Mouse (Mus musculus): ENCODE results near the gene Agfg1. TPM values are rescaled to one million over a fixed set of nuclear protein-coding genes. Genes with fewer than 3 reads are reported as not detected.

Agfg1 gene
- polyA plus RNA-seq, 1 experiment from 2014 or later = 47.3 TPM

DNA sequence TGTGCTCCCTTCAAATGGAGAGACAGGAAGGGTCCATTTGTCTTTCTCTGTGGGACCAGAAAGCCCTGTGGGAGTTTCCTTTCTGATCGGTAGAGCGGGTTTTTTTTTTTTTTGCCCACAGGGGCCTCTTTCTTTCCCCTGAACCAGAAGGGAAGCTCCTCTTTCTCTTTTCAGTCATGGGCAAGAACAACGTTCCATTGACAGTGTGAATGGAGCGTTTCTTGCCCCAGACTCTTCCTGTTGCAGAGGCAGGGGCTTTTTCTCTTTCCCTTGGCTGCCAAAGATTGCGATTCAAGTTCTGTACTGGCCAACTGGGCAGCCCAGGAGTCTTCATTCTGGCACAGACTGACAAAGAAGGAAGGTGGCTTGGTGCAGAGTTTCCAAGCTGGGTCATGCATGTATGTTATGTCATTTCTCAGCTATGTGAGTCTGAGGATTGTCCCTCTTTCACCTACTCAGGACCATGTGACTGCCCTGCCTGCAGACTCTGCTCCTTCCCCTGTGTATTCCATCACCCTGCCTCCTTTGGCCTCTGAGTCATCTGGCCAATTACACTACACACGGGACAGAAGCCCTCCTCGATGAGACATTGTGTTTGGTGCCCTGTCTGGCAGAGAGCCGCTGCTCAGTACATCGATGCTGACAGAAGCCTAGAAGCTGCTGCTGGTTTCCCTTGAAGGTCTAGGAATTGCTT is 7.6 kb upstream of the Agfg1 start:
- no peak for DNase-seq (ENCODE audit: low spot score)
- Histone ChIP-seq H3K4me1 (replicated peaks; ENCODE audit: control insufficient read depth, insufficient read depth, low read length) (no peaks in the 10 kb centered on the region), H3K9ac (ENCODE audit: low read length) (no peak overlapping the region), H3K4me3 (ENCODE audit: low read depth, low read length) (no peak overlapping the region), H3K4me2 (ENCODE audit: low read depth, low read length, severe bottlenecking) (no peak overlapping the region), H3K9me3 (ENCODE audit: control insufficient read depth, low read length) (no peaks in the 10 kb centered on the region), H3K27me3 (ENCODE audit: control insufficient read depth, insufficient read depth, low read length) (no peaks in the 10 kb centered on the region), H3K27ac (ENCODE audit: low read depth, low read length) (no peak overlapping the region), H3K36me3 (ENCODE audit: control insufficient read depth, insufficient read depth, low read length) (no peaks in the 10 kb centered on the region)
- WGBS = 68% methylated on average over 9 of the region's 9 CpGs
- ATAC-seq (replicated peaks; ENCODE audit: low FRiP score) = no peak

GRCm38 (mm10) chr1:82832495-82833021 is 6.7 kb upstream of the Agfg1 start:
- no peak for DNase-seq (ENCODE audit: low spot score)
- no peak overlapping the region for H3K4me3 ChIP-seq (ENCODE audit: low read depth, low read length)
- 74% methylated on average over 11 of the region's 11 CpGs for WGBS
- H3K9me3 ChIP-seq (ENCODE audit: control insufficient read depth, low read length) = no peaks in the 10 kb centered on the region
- H3K36me3 ChIP-seq (ENCODE audit: control insufficient read depth, insufficient read depth, low read length) = no peaks in the 10 kb centered on the region
- no peak overlapping the region for H3K9ac ChIP-seq (ENCODE audit: low read length)
- H3K27me3 ChIP-seq (ENCODE audit: control insufficient read depth, insufficient read depth, low read length) = no peaks in the 10 kb centered on the region
- no peaks in the 10 kb centered on the region for H3K4me1 ChIP-seq (replicated peaks; ENCODE audit: control insufficient read depth, insufficient read depth, low read length)
- ATAC-seq (replicated peaks; ENCODE audit: low FRiP score) = no peak
- H3K4me2 ChIP-seq (ENCODE audit: low read depth, low read length, severe bottlenecking) = no peak overlapping the region
- no peak overlapping the region for H3K27ac ChIP-seq (ENCODE audit: low read depth, low read length)

GRCm38 (mm10) chr1:82833501-82833900 is 5.8 kb upstream of the Agfg1 start:
- Histone ChIP-seq H3K27ac (ENCODE audit: low read depth, low read length) (no peak overlapping the region), H3K4me3 (ENCODE audit: low read depth, low read length) (no peak overlapping the region), H3K27me3 (ENCODE audit: control insufficient read depth, insufficient read depth, low read length) (no peaks in the 10 kb centered on the region), H3K9me3 (ENCODE audit: control insufficient read depth, low read length) (no peaks in the 10 kb centered on the region), H3K4me2 (ENCODE audit: low read depth, low read length, severe bottlenecking) (no peak overlapping the region), H3K36me3 (ENCODE audit: control insufficient read depth, insufficient read depth, low read length) (no peaks in the 10 kb centered on the region), H3K4me1 (replicated peaks; ENCODE audit: control insufficient read depth, insufficient read depth, low read length) (no peaks in the 10 kb centered on the region), H3K9ac (ENCODE audit: low read length) (no peak overlapping the region)
- DNase-seq (ENCODE audit: low spot score) (no peak), ATAC-seq (replicated peaks; ENCODE audit: low FRiP score) (no peak)
- WGBS = 88% methylated on average over 2 of the region's 2 CpGs

GRCm38 (mm10) chr1:82834572-82834971 is 4.7 kb upstream of the Agfg1 start:
- no peaks in the 10 kb centered on the region for H3K36me3 ChIP-seq (ENCODE audit: control insufficient read depth, insufficient read depth, low read length)
- H3K4me3 ChIP-seq (ENCODE audit: low read depth, low read length) = no peak overlapping the region
- peaks cover 2% of the 10 kb centered on the region; the same call in 1 of the 2 replicates for H3K4me1 ChIP-seq (replicated peaks; ENCODE audit: control insufficient read depth, insufficient read depth, low read length)
- no peak overlapping the region for H3K4me2 ChIP-seq (ENCODE audit: low read depth, low read length, severe bottlenecking)
- H3K9ac ChIP-seq (ENCODE audit: low read length) = no peak overlapping the region
- H3K9me3 ChIP-seq (ENCODE audit: control insufficient read depth, low read length) = no peaks in the 10 kb centered on the region
- no peak for ATAC-seq (replicated peaks; ENCODE audit: low FRiP score)
- 75% methylated on average over 8 of the region's 8 CpGs for WGBS
- no peak overlapping the region for H3K27ac ChIP-seq (ENCODE audit: low read depth, low read length)
- DNase-seq (ENCODE audit: low spot score) = no peak
- no peaks in the 10 kb centered on the region for H3K27me3 ChIP-seq (ENCODE audit: control insufficient read depth, insufficient read depth, low read length)

GRCm38 (mm10) chr1:82836342-82837217 is 2.7 kb upstream of the Agfg1 start:
- ATAC-seq (replicated peaks; ENCODE audit: low FRiP score) = no peak
- WGBS = 85% methylated on average over 13 of the region's 13 CpGs
- H3K9me3 ChIP-seq (ENCODE audit: control insufficient read depth, low read length) = no peaks in the 10 kb centered on the region

GRCm38 (mm10) chr1:82837579-82837978 is 1.7 kb upstream of the Agfg1 start:
- Histone ChIP-seq H3K27me3 (ENCODE audit: control insufficient read depth, insufficient read depth, low read length) (no peaks in the 10 kb centered on the region), H3K36me3 (ENCODE audit: control insufficient read depth, insufficient read depth, low read length) (no peaks in the 10 kb centered on the region), H3K27ac (ENCODE audit: low read depth, low read length) (no peak overlapping the region), H3K4me2 (ENCODE audit: low read depth, low read length, severe bottlenecking) (no peak overlapping the region), H3K4me3 (ENCODE audit: low read depth, low read length) (no peak overlapping the region), H3K9ac (ENCODE audit: low read length) (no peak overlapping the region), H3K9me3 (ENCODE audit: control insufficient read depth, low read length) (no peaks in the 10 kb centered on the region), H3K4me1 (replicated peaks; ENCODE audit: control insufficient read depth, insufficient read depth, low read length) (peaks cover 2% of the 10 kb centered on the region; the same call in 1 of the 2 replicates)
- ATAC-seq (replicated peaks; ENCODE audit: low FRiP score) = no peak
- no peak for DNase-seq (ENCODE audit: low spot score)
- WGBS = 77% methylated on average over 6 of the region's 6 CpGs

More at GRCm38 (mm10) chr1:82836342-82837217, 2.7 kb upstream of the Agfg1 start:
- no peaks in the 10 kb centered on the region for H3K27me3 ChIP-seq (ENCODE audit: control insufficient read depth, insufficient read depth, low read length)
- H3K36me3 ChIP-seq (ENCODE audit: control insufficient read depth, insufficient read depth, low read length) = no peaks in the 10 kb centered on the region
- no peak overlapping the region for H3K4me3 ChIP-seq (ENCODE audit: low read depth, low read length)
- H3K27ac ChIP-seq (ENCODE audit: low read depth, low read length) = no peak overlapping the region
- no peak overlapping the region for H3K4me2 ChIP-seq (ENCODE audit: low read depth, low read length, severe bottlenecking)
- no peak overlapping the region for H3K9ac ChIP-seq (ENCODE audit: low read length)
- DNase-seq (ENCODE audit: low spot score) = no peak
- peaks cover 2% of the 10 kb centered on the region; the same call in 1 of the 2 replicates for H3K4me1 ChIP-seq (replicated peaks; ENCODE audit: control insufficient read depth, insufficient read depth, low read length)

DNA sequence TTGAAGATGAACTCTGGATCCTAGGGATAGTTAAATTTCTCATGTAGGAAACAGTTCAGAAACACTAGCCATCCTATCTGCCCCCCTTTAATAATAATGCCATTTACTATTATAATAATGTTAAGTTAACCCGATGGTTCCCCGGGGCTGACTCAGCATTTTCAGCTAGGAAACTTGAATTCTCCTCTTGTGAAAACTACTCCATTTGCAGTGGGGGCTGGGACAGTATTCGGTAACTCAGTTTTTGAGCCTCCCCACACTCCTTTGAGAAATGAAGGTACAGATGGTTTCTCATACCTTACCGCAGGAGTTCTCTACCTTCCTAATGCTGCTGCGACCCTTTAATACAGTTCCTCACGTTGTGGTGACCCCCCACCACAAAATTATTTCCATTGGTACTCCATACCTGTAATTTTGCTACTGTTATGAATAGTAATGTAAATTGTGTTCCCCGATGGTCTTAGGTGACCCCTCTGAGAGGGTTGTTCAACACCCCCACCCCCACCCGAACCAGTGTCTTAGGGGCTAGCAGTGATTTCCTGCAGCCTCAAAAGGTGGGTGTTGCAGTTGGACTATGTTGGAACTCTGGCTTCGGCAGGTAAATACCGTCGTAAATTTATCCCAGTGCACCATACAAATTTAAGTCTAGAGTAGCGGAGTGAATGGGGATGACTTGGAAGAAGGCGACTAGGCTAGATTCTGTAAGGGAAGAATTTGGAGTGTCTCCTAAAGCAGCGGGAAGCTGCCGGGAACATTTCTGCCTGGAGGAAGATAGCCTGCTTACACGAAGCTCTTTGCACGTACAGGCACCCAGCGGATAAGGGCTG is 601 bp upstream of the Agfg1 start:
- 33% methylated on average over 18 of the region's 18 CpGs for WGBS
- Histone ChIP-seq H3K9ac (ENCODE audit: low read length) (peak overlapping the region; percentile 93), H3K4me1 (replicated peaks; ENCODE audit: control insufficient read depth, insufficient read depth, low read length) (peaks cover 2% of the 10 kb centered on the region; the same call in 1 of the 2 replicates), H3K27me3 (ENCODE audit: control insufficient read depth, insufficient read depth, low read length) (no peaks in the 10 kb centered on the region), H3K4me3 (ENCODE audit: low read depth, low read length) (peak overlapping the region; percentile 99), H3K9me3 (ENCODE audit: control insufficient read depth, low read length) (no peaks in the 10 kb centered on the region), H3K4me2 (ENCODE audit: low read depth, low read length, severe bottlenecking) (peak overlapping the region; percentile 68), H3K27ac (ENCODE audit: low read depth, low read length) (no peak overlapping the region), H3K36me3 (ENCODE audit: control insufficient read depth, insufficient read depth, low read length) (no peaks in the 10 kb centered on the region)
- ATAC-seq (replicated peaks; ENCODE audit: low FRiP score) (peak; percentile 42), DNase-seq (ENCODE audit: low spot score) (no peak)

Data from forebrain, embryonic 11.5 days (tissue).